Mouse (Mus musculus) frontal cortex, adult 2 months (tissue): ENCODE measurements at regions not wholly inside any gene's neighbourhood (a gene's known extent, or its start where the extent isn't known, plus 50 kb on each side); places are given as distances from the start of the nearest gene placed in this dataset.

Experiments used
- DNase-seq, 2 experiments: peaks; one replicate each; pipeline ENCODE4 v3.0.0; 2022; ENCODE audit warnings: low spot score in 1 of 2; ENCODE audit errors: extremely low spot score in 1 of 2

DNA sequence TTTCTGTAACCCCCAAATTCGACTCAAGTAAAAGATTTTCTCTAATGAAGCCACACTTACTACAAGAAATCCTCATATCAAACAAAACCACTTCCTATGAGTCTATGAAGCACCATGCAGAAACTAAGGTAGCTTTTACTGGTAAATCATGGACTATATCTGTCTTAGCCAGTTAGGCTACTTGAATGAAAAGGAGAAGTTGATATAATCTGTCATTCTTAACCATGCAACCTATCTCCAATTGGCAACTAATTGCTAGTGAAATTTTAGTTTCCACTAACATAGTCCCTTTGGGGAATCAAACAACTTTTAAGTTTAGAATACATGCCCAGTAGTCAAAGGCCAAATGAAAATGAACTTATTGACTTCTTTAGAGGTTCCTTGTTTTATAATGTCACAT lies 473.4 kb upstream of the Tgif2lx2 start:
- DNase-seq = no peak

- DNase-seq = peak; percentile 3 to 17
These were observed 471.2 kb upstream of the Tgif2lx2 start for GRCm38 (mm10) chrX:117955814-117956213.

DNA sequence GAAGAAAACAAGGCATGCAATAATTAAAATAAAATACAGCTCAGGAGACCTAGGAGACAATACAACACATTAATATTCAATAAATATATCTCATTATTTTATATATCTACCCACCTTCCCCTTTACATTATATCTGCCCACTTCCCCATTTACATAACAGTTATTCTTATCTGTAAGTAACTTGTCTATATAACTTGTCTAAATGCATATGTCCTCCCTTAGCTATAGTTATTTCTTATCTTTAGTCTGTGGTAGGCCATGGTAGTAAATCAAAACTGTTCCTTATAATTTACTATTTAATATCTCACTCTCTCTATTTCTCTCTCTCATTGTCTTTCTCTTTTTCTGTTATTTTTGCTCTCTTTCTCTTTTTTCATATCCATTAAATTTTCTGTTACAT lies 437.1 kb upstream of the Tgif2lx2 start:
- DNase-seq = no peak
